Mouse (Mus musculus) monocyte, adult 5-6 weeks (primary cell): Measurements from ENCODE around the gene Dhcr7. TPM values are rescaled to one million over a fixed set of nuclear protein-coding genes. Genes with fewer than 3 reads are reported as not detected.

Experiments
- ATAC-seq: fragments of 153-309, 156-312 bp; replicated peaks from 2 replicates; pipeline ENCODE4 v1.8.0; 2017; ENCODE audit warnings: mild to moderate bottlenecking; ENCODE audit not compliant: low TSS enrichment, insufficient number of reproducible peaks, severe bottlenecking, poor library complexity, low FRiP score
- total RNA-seq: library from RNA; stranded (forward); fragments of 200-1000, 200-491, 200-594 nt; gene quantifications from 3 replicates; pipeline ENCODE4 v1.2.3, GENCODE M21; 2017

The Dhcr7 gene
- total RNA-seq, 1 experiment from 2014 or later = 1.4 TPM

GRCm38 (mm10) chr7:143830399-143830798, 7.5 kb downstream of the Dhcr7 start:
- ATAC-seq = no peak

- ATAC-seq = no peak
These were observed 9.3 kb downstream of the Dhcr7 start for GRCm38 (mm10) chr7:143832196-143832595.

GRCm38 (mm10) chr7:143832611-143833010, 9.7 kb downstream of the Dhcr7 start:
- no peak for ATAC-seq

- ATAC-seq = no peak
These were observed 10.7 kb downstream of the Dhcr7 start for GRCm38 (mm10) chr7:143833581-143834190.

- no peak for ATAC-seq
These were observed 11.4 kb downstream of the Dhcr7 start for GRCm38 (mm10) chr7:143834316-143834715.

GRCm38 (mm10) chr7:143834972-143835371, 12.0 kb downstream of the Dhcr7 start:
- no peak for ATAC-seq

GRCm38 (mm10) chr7:143837705-143838358, 14.9 kb downstream of the Dhcr7 start:
- no peak for ATAC-seq

GRCm38 (mm10) chr7:143840121-143840520, 17.2 kb downstream of the Dhcr7 start:
- ATAC-seq = no peak

GRCm38 (mm10) chr7:143841301-143841700, 18.4 kb downstream of the Dhcr7 start:
- ATAC-seq = no peak

GRCm38 (mm10) chr7:143848127-143848767, 25.3 kb downstream of the Dhcr7 start:
- ATAC-seq = no peak

- no peak for ATAC-seq
These were observed 26.0 kb downstream of the Dhcr7 start for GRCm38 (mm10) chr7:143848768-143849482.

- ATAC-seq = no peak
These were observed 43.6 kb downstream of the Dhcr7 start, which contains the start of gene Gm498 for GRCm38 (mm10) chr7:143866538-143866937. Gm498 (plus strand) TSS chr7:143866838.

GRCm38 (mm10) chr7:143868874-143869273, 45.9 kb downstream of the Dhcr7 start:
- ATAC-seq = no peak

GRCm38 (mm10) chr7:143883717-143884116, 60.8 kb downstream of the Dhcr7 start:
- ATAC-seq = no peak

- ATAC-seq = no peak
These were observed 68.2 kb downstream of the Dhcr7 start for GRCm38 (mm10) chr7:143891146-143891545.

GRCm38 (mm10) chr7:143892361-143892760, 69.4 kb downstream of the Dhcr7 start:
- no peak for ATAC-seq
